Mouse (Mus musculus) ES-CJ7 (cell line): Measurements from ENCODE around the gene Itpr3.

ENCODE experiments used
- DNase-seq: peaks from one replicate; pipeline ENCODE4 v3.0.0; 2011; ENCODE audit warnings: low read depth, low spot score

Gene Itpr3

DNA sequence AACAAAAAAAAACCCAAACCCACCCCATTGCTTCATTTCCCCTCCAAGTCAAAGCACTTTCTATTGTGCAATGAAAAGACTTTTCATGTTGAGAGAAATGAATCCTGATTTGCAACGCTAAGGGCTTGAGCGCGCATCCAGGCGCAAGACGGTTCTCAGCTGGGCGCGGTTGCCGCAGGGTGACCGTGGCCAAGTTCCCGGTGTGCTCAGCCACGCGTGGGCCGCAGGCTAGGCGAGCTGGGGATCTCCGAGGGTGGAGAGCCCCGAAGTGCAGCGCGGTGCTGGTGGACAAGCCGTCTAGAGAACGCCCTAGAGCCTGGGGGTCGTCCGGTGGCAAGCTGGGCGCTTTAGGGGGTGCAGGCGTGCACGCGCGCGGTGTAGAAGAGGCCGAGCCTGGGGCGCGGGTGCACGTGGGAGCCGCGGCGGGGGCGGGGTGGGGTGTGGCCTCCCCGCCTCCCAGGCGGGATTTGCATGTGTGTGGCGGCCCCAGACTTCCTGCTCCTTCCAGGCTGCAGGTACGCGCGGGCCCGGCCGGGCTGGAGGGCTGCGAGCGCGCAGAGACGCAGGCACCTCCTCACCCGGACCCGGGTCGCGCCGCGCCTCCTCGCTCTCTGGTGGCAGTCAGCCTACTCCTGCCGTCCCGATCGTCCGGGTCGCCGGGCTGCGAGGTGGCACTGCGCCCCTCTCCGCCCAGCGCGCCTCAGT is at the start of gene Itpr3:
TSS of gene Itpr3 (plus strand) at position 493 of the 705 bp plus-strand sequence.
- DNase-seq, result peak; percentile 86

DNA sequence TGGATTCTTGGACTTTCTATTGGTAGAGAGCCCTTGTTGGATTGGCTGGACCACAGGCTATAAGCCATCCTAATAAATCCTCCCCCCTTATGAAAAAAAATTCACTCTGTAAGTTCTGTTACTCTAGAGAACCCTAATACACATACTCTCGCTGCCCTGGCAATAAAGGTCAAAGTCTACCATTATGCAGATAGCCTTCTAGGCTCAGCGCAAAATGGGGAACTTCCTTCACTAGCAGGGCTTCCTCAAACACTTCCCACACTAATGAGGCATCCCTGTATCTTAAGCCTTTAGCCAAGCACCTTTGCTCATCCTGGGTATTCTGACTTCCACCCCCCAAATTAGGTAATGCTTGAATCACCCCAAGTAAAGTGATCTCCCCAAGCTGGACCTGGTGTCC is 48.8 kb upstream of the Itpr3 start:
- DNase-seq, result no peak

DNA sequence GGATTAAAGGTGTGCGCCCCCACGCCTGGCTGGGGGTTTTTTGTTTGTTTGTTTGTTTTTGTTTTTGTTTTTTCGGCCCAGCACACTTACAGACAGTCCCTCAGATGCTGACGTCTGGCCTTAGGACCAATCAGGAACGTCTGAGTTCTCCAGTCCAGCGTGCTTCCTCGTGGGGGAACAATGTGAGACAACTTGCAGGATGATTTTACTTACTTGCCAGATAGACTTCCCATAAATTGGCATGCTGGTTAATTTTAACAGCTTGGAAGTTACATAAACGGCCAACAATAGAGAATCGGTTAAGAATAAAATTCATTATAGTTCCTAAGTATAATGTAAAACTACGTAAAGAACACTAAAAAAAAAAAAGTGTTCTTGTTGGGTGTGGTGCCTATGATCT is 45.9 kb upstream of the Itpr3 start:
- no peak for DNase-seq

DNA sequence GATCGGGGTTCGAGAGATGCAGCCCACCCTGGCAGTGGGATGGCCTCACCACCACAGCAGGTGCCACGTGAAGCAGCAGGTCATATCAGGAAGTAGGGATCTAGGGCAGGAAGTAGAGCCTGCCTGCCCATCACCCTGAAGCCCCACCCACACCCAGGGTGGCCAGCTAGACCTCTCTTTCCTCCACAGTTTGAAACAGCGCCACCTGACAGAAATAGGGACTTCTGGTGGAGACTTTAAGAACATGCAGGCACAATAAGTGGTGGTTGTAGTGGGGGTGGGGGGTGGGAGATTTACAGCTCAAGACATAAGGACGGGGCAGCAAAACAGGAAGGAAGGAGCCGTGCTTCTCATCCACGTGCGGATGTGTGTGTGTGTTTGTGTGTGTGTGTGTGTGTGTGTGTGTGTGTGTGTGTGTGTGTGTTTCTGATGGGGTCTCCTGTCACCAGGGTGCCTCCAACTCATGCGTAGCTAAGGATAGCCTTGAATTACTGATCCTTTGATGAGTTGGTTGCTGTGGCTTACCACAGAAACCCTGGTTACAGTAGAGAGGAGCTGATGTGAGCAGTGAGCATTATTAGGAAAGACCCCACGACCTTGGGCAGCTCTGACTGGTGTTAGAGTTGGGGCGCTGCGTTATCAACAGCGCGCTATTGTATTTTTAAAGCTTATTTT is 45.0 kb upstream of the Itpr3 start:
- peak; percentile 88 for DNase-seq

DNA sequence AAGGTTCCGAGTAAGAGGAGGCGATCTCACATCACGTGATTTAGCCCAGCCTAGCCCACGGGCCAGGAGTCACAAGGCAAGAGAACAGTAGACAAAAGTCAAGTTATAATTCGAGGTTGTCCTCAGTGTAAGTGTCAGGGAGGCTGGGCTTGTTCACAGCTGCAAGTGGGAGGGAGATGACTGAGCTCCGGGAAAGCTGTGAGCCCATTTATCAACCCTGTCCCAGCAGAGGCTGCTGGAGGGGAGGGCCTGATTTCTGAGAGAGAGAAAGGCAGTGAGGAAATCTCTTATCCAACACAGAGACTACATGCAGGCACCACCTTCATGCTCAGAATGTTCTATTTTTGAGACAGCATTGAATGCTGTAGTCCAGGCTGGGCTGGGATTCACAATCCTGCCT is 44.2 kb upstream of the Itpr3 start:
- DNase-seq, result no peak

DNA sequence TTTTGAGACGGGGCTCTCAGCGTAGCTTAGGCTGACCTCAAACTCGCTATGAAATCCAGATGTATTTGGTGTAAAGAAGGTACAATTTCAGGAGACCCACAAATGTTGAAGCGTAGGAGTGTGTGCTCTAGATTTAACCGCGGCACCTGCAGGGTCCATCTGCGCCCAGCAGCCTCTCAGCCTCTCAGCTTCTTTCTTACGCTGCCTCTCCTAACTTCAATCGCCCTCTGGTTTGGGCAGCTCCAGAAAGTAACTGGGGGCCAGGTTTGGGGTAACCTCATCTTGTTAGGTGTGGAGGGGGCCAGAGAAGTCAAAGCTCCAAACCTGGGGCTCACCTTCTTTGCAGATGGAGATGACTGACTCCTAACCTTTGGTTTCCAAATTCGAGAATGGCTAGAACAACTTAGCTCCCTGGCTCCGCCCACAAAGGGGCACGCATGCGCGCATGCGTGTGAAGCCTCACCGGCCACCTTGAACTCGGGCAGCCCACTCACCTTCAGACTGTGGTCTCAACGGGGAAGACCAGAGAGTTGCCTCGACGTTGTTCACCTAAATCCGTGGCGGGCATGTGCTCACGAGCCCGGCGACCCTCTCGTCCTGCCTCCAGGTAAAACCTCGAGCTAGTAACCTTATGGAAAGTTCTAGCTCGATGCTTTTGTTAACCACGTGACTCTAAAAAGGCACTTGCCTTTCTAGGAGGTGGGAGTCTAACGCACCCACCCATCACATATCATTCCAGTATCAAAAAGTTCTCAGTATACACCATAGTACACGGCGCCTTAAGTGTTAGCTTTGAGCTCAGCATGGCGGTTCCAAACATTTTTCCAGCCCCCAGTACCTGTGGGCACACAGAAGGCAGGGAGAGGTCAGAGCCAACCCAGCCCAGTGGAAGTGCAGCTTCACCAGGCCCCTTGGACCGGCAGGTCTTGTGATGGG is 39.3 kb upstream of the Itpr3 start:
- DNase-seq, result peak; percentile 95

DNA sequence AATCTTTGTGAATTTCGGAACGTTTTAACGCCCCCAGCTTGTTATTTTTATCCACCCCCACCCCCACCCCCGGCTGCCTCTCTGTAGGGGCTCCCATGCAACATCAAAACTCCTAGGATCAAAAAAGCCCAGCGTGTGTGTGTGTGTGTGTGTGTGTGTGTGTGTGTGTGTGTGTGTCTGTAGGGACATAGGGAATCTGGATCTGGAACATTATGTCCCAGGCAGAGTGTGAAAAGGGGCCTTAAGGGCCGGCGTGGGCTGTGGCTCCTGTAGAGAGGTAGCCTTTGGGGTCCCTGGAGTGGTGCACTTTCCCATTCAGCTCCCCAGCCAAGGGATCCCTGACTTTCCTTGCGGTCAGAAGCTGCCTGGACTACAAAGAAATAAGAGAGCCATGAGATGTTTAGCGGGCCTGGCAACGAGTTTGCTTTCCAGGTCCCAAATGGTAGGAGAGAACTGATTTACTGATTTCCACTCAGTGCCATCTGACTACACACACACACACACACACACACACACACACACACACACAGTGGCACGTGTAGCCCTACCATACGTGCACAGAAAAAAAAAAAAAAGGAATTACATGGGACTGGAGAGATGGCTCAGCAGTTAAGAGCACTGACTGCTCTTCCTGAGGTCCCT is 38.4 kb upstream of the Itpr3 start:
- DNase-seq, result no peak

DNA sequence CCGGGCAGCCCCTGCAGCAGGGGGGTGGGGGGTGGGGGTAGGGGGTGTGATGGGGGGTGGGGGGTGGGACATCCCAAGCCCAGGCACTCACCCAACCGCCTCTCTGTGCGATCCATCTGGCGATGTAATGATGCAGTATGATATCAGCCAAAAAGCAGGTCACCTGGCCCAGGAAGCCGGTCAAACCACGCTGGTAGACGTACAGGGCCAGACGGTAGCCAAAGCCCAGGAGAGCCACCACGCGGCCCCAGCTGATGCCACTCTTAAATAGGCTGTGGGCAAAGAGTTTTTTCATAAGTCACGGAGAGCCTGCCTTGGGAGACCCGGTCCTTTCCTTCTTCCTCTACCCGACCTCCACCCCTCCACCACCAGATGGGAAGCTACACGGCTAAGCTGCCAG is 36.0 kb upstream of the Itpr3 start:
- no peak for DNase-seq

DNA sequence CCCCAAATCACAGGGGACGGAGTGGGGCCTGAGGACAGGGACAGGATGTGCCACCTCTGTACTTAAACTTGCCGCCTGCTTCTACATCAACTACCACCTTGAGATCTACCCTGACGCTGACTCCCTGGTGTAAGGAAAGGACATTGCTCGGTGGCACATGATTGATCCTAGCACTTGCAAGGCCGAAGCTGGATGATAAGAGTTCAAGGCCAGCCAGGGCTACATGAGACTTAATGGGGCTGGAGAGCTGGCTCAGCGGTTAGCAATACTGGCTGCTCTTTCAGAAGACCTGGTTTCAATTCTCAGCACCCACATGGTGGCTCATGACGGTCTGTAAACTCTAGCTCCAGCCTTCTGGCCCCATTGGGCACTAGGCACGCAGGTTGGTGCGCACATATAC is 35.4 kb upstream of the Itpr3 start:
- no peak for DNase-seq

DNA sequence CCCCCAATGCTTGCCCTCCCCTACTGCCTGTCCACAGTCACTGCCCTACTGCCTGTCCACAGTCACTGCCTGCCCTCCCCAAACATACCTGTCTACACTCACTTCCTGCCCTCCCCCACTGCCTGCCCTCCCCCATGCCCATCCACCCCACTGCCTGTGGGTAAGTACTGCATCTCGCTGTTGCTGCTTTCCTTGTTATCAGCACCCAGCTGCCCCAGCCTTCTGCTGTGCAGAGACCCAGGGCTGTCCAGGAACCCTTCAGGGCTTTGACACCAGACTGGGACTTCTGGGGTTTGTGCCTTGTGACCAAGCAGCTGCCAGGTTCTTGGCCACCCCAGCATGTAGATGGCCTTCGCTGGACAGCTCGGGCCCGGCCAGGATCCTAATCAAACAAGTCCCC is 33.8 kb upstream of the Itpr3 start:
- no peak for DNase-seq

DNA sequence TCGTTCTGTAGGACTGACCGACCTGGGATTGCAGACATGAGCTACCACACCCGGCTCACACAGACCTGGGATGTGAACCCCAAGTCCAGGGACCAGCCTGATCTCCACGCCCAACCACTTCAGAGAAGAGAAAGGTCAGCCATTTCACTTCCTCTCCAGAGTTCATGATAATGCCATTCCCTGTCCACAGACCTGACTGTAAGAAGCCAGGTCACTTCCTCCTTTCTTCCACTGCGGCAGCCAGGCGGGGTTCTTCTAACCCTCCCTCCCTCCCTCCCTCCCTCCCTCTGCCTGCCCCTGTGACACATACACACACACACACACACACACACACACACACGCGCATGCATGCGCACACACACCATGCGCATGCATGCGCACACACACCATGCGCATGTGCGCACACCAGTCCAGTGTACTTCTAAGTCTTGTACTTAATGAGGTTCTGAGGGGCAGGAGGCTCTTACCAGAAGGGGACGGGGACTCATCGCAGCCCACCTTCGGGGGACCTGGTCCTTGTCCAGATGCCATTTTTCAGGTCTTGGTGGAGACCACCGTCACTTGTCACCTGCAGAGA is 31.7 kb upstream of the Itpr3 start:
- DNase-seq, result no peak

DNA sequence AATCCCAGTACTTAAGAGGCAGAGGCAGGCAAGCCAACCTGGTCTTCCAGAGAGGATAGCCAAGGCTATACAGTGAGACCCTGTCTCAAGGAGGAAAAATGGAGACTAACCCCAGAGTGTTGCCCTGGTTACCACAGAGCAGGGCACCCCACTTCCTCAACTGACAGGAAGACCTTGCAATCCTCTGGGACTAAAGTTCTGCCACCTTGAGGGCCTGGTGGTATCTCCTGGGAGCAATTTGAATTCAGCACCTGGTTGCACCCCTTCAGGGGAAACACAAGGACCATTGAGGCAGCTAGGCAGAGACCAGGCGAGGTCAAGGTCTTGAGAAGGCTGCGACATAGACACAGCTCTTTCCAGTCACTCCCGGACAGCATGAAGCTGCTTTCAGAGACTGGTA is 31.2 kb upstream of the Itpr3 start:
- DNase-seq, result no peak

DNA sequence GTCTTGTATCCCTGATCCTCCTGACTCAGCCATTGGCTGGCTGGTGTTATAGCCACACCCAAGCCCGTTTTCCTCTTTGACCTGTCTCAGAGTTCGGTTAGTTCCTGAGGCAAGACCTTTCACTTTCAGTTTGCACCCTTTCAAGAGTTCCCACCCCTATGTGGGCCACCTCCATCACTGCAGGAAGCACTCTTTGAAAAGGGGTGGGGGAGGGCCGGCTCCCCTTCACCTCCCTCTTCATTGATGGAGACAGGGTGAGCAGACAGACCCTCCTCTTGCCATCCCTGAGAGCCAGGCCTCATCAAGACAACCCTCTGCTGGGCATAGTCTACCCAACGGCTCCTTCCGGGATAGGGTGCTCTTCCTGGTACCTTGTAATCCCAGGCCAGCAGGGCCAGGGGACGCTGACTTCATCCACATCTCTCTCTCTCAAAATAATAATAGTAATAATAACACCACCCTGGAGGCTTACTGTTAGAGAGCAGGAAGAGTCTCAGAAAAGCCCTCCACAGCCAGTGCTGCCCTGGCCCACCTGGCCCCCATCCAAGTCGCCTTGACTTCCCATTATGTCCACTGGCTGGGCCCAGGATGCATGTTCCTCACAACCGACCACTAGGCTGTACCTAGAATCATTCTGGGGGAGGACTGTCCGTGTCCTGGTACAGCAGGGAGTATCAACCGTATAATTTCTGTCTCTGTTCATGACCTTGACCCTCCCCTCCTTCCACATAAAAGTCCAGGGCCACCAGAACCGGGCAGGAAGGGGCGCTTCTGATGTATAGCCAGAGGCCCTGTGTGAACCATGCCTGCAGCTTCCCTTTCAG is 29.4 kb upstream of the Itpr3 start:
- DNase-seq, result peak; percentile 73

DNA sequence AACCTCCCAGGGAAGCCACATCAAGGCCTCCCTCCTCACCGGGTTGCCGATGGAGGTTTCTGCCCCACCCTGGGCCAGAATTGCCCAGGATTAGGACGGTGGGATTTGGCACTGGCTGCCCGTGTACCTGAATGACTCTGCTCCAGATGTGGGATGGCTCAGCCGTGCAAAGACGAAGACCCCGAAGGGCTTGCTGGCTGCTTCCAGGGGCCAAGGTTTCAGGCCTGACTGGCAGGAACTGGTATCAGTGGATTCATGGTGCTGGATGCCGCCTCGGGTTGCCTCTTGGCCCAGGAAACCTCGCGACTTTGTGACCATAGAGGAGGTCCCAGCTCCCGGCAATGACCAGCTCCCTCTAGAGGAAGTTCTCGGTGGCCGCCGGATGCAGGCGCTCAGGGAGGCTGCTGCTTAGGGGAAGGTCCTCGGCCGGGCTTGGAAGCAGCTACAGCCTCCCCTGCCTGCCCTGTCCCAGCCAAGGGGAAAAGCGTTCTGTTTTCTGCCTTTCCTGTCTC is 28.8 kb upstream of the Itpr3 start:
- peak; percentile 88 for DNase-seq

DNA sequence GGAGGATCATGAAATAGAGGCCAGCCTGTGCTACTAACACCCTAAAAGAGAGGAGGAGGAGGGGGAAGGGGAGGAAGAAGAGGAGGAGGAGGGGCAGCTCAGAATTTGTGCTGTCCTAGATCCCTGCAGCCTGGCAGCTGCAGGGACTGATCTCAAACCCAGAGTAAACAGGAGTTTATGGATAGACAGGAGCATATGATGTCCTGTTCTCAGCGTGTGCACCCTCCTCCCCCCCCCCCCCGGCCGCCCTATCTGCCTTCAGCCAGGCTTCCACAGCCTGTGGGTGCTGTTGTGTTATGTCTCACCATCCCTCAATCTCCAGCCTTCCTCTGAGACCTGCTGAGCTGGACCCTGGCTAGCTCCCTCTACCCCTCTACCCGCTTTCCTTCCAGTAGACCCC is 28.2 kb upstream of the Itpr3 start, which contains the start of gene Bak1:
TSS of gene Bak1 (minus strand) at position 101 of the 400 bp plus-strand sequence.
- no peak for DNase-seq

DNA sequence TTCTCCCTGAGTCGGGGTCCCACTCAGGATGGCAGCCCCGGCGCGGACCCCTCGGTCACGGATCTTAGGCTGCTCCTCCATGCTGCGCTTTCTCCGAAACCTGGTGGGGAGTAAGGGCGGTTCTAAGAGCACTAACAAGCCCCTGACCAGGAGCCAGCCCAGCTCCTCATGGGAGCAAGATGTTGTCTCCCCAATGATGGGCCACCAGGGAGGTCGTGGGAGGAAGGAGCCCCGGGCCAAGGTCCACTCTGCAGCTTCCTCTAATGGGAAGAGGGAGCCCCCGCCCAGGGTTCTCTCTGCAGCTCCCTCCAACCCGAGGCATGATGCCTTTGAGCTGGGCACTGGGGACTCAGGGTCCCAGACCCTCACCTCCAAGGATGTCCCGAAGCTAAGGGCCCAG is 27.7 kb upstream of the Itpr3 start:
- DNase-seq, result no peak

DNA sequence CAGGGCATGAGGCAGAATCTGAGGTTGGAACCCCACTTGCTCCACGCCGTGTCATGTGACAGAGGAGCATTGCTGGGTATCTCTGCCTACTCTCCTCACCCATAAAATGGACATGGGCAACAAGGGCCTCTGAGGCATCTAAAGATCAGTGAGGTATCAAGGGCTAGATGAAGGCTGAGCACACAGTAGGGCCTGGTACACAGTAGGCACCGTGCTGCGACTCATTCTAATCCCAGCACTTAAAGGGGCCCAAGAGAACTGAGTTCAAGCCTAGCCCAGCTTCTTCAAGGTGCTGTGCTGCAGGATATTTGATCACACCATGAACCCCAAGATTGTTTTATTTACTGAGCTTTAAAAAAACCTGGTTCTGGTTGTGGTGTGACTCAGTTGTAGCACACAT is 26.2 kb upstream of the Itpr3 start:
- no peak for DNase-seq

DNA sequence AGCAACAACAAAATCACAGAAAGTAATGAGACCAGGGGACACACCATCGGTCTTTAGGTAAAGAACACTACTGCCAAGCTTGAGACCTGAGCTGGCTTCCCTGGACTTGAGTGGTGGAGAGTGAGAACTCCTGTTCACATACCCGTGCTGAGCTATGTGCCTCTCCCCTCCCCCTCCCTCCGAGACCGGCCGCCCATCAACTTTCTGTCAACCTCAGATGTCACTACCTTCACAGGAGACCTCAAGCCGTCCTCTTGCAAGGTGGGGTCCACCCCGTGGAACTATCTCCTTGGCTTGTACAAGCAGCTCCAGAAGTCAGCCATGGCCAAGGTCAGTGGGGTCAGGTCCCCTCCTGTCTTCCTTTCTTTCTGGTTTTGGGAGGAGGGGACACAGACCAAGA is 24.8 kb upstream of the Itpr3 start:
- DNase-seq, result peak; percentile 72

DNA sequence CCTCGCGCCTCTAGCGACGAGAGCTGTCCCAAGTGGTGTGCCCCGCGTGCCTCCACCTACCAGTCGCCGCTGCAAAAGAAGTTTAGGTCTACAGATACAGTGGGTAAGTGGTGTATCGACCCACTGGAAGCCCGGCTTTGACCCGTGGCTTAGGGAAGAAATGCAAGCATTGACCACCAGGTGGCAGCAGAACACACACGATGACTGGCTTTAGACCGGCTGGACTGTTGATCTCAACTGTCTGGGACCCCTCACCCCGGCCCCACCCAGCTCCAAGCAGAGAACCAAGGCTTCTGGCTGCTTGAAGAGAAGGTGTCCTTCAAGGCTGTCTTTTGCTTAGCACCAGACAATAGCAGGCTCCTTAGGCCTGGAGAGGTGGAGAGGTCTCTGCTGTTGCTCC is 24.2 kb upstream of the Itpr3 start:
- peak; percentile 96 for DNase-seq

DNA sequence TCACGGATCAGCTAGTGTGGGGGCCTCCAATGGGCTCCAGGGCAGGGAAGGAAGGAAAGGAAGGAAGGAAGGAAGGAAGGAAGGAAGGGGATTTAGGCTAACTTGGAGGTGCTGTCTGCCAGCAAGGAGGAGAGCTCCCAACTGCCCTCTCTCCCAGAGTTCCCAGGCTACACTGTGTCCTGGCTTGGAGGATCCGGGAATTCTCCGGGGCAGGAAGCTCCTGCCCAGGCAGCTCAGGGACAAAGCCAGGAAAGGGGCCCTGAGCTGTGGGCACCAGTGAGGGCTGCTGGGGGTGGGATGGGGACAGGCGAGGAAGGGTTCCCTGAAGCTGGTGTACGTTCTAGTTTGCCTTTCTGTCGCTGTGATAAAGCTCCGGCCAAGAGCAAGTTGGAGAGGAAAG is 20.6 kb upstream of the Itpr3 start:
- no peak for DNase-seq
